Mouse (Mus musculus) testis, adult 2 months (tissue): ENCODE measurements around the gene Ablim2.

ENCODE experiments used
- CTCF ChIP-seq: fragments of 200-500 bp; IDR thresholded peaks from 2 replicates; pipeline ENCODE4 v1.5.1; 2012; ENCODE audit warnings: low read depth, mild to moderate bottlenecking, inconsistent platforms, low read length, moderate library complexity; ENCODE audit not compliant: control insufficient read depth, insufficient read depth, insufficient replicate concordance
- POLR2A ChIP-seq: fragments of 200-500 bp; IDR thresholded peaks from 2 replicates; pipeline ENCODE4 v1.6.1; 2012; ENCODE audit warnings: low read depth, mild to moderate bottlenecking, inconsistent platforms, low read length, moderate library complexity; ENCODE audit not compliant: control insufficient read depth

DNA sequence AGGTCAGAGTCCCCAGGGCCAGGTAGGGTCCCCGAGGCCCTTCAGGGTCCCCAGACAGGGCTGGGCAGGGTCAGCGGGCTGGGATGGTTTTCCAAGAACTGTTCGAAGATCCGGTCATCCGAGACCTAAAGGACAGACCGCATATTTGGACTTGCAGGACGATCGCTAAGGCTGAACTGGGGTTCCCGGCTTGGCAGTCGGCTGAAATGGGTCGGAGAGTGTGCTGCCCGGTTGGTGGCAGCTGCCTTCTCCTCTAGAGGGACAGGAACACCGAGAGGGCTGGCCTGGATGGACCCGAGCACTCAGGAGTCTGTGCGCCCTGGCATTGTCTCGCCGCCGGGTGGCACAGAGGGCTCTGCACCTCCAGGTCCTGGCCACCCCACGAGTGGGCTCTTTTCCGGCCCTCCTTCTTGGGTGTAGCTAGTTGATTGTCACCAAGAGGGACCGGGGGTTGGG lies 136.2 kb downstream of the Ablim2 start:
- TF ChIP-seq POLR2A = no peak
- no peak for TF ChIP-seq CTCF
